Mouse (Mus musculus): ENCODE data around the gene Gm20388.
A peak's percentile ranks its signal among the peaks of the same experiment; 100 is the strongest.

The Gm20388 gene

DNA sequence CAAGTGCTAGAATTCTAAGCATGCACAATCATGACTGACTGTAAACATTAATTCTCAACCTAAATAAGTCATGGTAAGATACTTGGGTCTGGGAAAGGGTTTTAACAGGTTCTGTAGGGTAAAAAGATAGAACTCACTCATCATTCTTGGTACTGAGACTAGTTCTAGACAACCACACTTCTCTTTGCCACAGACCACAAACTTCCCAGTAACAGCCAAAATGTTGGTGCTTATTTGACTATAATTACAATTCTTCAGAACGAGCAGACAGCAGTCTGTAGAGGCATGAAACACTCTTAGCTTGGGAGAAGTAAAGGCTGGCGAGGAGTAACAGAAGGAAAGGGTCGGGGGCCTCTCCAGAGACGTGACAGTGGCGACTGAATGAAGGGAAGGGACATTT, 3051.4 kb downstream of the Gm20388 start:
- no peak for DNase-seq (ENCODE audit: low read depth in 2 of 2, low spot score in 2 of 2)

DNA sequence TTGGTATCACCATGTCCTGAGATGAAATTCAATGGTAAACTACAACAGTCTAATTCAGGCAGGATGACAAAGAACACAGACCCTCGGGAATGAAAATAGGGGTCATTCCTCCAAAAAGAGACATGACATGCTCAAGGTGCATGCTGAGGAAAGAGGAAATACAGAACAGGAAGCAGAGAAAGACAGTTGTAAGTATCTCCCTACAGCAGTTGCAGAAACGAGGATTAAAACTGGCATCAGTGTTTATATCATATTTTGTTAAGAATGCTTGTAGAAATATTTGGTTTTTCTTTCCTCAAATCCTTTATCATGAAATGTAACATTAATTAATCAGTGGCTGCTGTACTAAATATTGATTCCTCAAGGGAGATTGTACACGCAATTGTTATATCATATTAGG, 3056.0 kb downstream of the Gm20388 start:
- DNase-seq (ENCODE audit: low read depth in 2 of 2, low spot score in 2 of 2) = no peak

DNA sequence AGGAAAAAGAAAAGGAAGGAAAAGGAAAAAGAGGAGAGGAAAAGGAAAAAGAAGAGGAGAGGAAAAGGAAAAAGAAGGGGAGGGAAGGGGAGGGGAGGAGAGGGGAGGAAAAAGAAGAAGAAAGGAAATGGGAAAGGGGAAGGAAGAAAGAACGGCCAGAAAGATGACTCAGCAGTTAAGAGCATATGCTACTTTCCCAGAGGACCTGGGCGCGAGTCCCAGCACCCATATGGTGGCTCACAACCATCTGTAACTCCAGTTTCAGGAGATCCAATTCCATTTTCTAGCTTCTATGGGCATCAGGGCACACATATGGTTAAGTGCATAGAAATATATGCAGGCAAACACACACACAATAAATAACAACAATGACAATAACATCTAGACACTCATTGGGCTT, 3057.5 kb downstream of the Gm20388 start:
- DNase-seq (ENCODE audit: low read depth in 2 of 2, low spot score in 2 of 2) = no peak

DNA sequence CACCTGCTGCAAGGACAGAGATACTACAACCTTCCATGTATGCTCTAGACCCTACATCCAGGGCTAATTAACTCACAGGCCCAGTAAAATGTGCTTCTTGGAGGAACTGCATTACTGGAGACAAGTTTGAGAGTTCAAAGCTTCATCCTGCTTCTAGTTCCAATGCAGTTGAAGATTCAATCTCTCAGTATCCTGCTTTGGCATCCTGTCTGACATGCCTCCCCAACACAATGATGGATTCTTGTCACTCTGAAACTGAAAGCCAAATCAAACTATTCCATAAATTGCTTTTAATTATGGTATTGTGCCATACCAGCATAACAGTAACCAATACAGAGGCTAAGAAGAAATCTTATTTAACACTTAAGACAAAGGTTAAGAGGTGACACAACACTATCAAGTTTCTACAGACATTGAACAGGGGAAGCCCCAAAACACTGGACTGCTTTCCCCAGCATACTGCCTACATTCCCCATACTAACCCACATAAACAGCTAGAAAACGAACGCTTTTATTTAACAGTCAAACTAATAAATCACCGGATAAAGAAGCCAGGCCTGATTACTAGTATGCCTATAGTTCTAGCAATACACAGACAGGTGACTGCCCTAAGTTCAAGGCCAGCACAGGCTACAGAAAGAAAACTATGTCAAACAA, 3059.5 kb downstream of the Gm20388 start:
- no peak for DNase-seq (ENCODE audit: low read depth in 2 of 2, low spot score in 2 of 2)

DNA sequence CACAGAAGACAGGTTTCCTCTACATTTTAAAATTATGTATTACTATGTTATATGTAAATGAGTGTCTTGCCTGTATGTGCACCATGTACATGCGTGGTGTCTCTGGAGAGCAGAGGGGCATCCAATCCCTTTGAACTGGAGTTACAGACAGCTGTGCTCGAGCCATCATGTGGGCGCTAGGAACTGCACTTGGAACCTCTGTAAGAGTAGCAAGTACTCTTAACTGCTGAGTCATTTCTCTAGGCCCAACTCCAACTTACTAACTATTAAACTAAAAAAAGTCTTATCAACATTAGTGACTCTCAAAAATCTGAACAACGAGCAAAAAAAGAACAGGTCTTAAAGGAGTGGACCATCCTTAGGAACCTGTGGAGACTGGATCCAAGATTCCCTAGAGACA, 3065.4 kb downstream of the Gm20388 start:
- DNase-seq (ENCODE audit: low read depth in 2 of 2, low spot score in 2 of 2) = no peak

DNA sequence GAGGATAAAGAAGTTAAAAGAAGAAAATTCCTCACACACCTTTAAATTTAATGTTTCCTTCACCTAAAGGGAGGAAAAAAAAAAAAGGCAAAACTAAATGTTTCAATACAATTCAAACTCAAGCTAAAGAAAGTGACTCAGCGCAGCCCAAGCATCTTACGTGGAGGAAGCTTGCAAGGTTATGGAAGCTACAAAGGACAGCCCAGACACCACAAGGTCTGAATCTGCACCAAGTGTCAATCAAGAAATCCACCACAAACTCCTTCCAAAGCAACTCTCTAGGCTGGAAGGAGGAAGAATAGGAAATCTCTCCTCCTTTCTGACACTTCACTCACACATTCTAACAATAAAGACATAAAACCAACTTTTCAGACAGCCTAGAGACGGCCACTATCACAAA, 3068.8 kb downstream of the Gm20388 start:
- DNase-seq (ENCODE audit: low read depth in 2 of 2, low spot score in 2 of 2) = no peak

DNA sequence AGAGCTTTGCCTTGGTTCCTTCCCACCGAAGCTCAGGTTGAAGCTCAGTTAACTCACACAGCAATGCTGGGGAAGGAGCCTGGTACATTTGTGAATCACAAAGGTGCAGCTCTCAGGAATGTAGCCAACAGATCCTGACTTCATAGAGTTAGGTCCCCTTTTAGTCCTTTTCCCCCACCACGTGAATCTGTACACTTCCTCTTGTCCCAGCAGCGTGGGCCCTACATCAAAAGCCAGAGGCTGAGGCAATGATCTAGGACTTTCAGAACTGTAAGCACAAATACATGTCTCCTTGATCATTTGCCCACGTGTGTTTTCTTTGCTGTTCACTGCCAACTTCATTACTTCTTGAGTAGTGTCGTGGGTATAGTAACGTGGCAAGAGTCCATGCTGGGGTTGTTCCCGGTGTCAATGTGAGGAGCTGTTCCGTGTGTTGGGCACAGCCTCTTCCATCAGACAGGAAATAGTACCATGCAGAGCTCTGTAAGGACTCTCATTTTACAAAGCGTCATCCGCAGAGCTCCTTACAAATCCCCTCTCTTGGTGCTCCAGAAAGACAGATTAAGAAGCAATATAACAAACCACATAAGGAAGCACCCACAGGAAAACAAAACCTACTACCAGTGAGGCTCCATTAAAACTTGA, 3069.3 kb downstream of the Gm20388 start:
- DNase-seq (ENCODE audit: low read depth in 2 of 2, low spot score in 2 of 2) = no peak

DNA sequence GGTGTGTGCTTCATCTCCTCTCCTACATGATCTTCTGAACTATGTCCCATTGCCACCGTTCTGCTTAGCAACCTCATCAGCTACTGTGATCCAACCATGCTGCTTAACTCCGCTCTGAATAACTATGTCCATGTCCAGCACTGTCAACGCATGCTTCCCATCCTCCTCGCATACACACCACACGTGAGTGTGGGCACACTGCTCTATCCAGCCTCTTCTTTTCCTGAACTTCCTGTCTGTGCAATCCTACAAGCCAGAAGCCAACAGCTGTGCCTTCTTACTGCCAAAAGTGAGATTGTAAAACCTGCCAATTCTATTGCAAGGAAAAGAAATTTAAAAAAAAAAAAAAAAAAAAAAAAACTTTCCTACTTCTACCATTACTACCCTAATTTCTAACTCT, 3071.0 kb downstream of the Gm20388 start:
- DNase-seq (ENCODE audit: low read depth in 2 of 2, low spot score in 2 of 2) = no peak

DNA sequence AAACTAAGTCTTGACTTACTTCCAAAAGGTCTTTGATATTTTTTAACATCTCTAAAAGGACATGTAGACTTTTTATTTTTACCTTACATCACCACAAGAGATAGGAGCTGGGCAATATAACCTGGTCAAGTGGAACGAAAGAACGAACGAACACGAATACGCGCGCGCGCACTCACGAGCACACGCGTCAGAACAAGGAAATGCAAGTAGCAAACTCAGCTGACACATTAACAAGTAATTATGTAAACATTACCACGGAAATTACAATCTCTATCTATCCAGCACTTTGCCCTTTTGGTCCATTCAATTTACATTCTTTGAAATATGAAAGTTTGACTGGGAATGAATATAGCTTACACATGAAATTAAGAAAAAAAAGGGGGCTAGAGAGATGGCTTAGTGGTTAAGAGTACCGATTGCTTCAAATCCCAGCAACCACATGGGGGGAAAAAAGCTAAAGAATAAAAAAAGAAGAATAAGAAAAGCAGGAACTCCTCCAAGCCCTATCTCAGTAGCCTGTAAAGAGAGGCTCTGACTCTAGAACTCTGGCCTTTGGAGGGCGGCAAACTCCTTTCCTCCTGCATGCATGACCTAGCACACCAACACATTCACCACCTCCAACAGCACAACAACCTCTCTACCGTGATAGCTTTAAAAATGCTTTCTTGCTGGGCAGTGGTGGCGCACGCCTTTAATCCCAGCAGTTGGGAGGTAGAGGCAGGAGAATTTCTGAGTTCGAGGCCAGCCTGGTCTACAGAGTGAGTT, 3072.7 kb downstream of the Gm20388 start:
- peak in 1 of 2 experiments; percentile 40 for DNase-seq (ENCODE audit: low read depth in 2 of 2, low spot score in 2 of 2)

DNA sequence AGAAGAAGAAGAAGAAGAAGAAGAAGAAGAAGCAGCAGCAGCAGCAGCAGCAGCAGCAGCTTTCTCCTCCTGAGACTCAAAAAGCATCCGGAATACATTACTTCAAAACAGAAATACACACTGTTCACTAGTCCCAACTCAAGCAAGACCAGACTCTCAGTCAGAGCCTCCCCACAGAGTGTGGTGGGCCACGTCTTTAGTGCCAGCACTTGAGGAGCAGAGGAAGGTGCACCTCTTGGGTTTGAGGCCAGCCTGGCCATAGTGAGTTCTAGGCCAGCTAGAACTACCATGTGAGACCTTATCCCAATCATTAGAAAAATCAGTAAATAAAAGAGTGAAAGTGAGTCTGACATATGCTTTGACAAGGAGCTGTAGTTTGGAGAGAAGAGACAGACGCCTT, 3073.5 kb downstream of the Gm20388 start:
- DNase-seq (ENCODE audit: low read depth in 2 of 2, low spot score in 2 of 2) = no peak

DNA sequence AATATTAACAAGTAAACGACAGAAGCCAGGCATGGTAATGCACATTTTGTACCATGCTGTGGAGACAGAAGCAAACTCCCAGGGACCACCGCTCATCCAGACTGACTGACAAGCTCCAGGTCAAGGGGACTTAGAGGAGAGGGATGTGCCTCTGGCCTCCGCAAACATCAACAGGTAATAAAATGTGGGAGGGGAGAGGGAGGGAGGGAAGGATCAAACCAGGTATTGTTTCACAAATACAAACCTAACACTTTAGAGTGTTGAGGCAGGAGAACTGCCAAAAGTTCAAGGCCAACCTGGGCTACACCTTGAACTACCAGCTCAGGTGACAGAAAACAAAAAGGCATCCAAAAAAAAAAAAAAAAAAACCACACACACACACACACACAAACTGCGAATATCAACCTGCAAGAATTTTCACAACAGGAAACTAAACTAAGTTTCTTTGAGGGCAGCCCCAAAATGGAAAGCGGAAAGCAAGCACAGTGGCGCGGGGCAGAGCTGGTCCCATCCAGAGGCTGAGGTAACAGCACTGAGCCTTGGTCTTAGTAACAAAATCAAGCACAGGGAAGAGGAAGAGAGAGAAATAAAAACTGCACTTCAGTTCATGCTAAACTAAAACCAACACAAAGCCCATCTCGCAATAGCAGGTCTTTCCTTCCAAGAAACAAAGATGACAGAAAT, 3076.0 kb downstream of the Gm20388 start:
- DNase-seq (ENCODE audit: low read depth in 2 of 2, low spot score in 2 of 2) = peak in 1 of 2 experiments; percentile 56

DNA sequence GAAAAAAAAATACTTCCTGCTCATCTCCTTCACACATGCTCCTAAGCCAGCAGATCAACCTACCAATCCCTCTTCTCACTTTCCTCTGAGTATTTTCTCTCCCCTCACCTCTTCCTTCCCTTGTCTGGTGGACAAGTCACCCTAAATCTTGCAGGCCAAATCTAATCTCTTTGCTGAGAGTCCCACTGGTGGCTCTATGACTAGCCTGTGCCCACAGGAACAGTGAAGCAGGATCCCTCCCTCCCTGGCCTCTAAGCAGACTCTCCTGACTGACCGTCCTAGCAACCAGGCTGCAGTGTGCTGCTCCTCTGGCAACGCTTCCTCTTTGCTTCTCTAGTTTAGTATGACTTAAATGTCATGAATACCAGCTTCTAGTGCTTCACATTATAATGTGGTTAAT, 3076.6 kb downstream of the Gm20388 start:
- DNase-seq (ENCODE audit: low read depth in 2 of 2, low spot score in 2 of 2) = no peak

DNA sequence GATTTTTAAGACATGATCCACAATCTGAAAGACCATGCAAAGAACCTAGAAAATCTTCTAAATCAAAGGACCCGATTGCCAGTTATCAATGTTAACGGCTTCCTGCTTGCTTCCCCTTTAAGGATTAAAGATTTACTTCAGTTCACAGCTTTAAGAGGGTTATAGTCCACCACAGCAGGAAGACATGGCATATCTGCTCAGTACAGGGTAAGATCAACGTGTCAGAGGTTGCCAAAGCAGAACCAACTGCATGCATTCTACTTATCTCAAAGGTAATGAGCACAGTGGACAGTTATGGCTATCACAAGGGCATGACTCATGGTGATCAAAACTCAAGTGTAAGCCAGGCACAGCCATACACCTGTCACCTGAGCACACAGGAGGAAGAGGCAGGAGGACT, 3078.3 kb downstream of the Gm20388 start:
- DNase-seq (ENCODE audit: low read depth in 2 of 2, low spot score in 2 of 2) = peak in 1 of 2 experiments; percentile 31

DNA sequence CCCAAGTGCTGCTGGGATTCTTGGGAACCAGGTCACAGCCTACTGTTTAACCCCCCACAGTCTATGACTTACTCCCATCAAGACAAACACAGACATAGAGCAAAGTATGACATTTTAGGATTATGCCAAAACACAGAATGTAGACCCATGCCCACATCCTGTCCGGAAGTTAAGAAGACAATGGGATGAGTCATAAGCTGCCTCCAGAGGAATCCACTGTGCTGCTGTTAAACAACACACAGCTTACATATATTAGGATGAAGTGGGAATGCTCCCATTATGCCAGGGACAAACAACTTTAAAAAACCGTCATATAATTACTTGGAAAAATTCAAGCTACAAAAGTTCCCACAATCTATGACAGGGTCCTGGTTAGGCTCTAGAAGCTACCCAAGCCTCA, 3079.3 kb downstream of the Gm20388 start:
- peak; percentile 21 to 42 for DNase-seq (ENCODE audit: low read depth in 2 of 2, low spot score in 2 of 2)

DNA sequence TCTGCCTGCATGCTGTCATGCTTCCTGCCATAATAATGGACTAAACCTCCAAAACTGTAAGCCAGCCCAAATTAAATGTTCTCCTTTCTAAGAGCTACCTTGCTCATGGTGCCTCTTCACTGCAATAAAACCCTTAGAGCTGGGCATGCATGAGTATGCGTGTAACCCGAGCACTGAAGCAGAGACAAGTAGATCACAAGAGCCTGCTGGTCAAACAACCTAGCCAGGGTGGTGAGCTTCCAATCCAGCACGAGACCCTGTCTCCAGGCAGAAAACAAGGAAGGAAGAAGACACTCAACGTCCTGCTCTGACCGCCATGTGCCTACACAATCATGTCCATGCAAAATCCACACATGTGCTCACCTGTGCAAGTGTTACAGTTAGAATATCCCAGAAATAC, 3080.7 kb downstream of the Gm20388 start:
- DNase-seq (ENCODE audit: low read depth in 2 of 2, low spot score in 2 of 2) = no peak

DNA sequence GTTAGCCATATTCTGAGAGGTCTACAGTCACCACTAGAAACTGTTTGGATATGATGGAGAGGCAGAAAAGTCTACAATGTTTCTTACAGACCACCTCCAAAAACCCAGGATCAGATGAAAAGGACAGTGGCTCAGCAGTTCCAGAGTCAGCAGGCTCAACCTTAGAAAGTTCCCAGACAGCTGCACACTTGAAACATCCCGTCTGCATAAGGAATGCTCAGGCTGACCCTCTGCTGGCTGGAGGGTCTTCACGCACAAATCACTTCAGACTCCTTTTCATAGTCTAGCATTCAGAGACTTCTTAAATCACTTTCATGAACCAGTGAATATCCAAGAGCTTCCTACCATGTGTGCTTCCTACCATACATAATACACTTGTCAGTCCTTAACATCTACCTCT, 3081.7 kb downstream of the Gm20388 start:
- no peak for DNase-seq (ENCODE audit: low read depth in 2 of 2, low spot score in 2 of 2)

DNA sequence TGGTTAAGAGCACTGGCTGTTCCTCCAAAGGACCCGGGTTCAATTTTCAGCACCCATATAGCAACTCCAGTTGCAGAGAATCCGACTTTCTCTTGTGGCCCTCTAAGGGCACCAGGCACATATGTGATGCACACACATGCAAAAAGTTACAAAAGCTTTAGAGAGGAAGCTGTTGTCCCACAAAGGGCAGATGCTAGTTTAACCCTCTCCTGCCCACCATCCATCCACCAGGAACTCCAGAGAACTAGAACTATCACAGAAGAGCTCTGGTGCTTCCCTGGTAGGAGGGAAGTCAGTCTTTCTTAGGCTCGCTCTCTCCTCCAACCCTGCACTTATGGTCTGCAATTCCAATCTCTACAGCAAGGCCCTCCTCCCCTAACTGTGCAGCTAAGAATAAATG, 3082.4 kb downstream of the Gm20388 start:
- DNase-seq (ENCODE audit: low read depth in 2 of 2, low spot score in 2 of 2) = no peak

DNA sequence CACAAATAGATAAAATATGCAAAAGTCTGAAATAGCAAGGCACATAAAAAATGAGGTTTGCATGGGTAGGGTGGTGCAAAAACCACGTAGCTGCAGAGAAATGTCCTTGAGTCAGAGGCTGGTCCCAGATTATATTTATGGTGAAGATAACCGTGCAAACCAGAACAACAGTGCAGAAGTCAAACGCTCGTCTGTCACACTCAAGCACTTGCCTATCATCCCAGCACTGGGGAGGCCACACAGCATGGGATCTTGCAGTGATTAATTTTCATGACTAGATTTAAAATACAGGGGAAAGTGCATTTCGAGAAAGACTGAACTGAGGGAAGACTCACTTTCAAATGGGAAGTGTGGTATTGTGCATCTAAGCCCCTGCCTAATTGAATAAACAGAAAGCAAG, 3083.1 kb downstream of the Gm20388 start:
- no peak for DNase-seq (ENCODE audit: low read depth in 2 of 2, low spot score in 2 of 2)

DNA sequence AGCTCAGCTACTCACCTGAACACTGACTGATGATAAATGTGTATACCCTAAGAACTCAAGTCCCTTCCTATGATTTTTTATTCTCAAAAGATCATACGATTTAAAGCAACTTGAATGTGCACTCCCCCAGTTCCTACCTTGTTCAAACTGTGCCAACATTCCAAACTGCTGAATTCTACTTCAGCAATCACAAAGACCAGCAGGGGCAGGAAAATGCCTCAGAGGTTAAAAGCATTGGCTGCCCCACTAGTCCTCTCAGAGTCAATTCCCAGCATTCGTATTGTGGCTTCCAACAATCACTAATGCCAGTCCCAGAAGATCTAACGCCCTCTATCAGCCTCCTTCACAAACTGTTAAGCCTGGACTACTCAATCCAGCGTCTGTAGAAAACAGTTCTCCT, 3087.3 kb downstream of the Gm20388 start:
- no peak for DNase-seq (ENCODE audit: low read depth in 2 of 2, low spot score in 2 of 2)

DNA sequence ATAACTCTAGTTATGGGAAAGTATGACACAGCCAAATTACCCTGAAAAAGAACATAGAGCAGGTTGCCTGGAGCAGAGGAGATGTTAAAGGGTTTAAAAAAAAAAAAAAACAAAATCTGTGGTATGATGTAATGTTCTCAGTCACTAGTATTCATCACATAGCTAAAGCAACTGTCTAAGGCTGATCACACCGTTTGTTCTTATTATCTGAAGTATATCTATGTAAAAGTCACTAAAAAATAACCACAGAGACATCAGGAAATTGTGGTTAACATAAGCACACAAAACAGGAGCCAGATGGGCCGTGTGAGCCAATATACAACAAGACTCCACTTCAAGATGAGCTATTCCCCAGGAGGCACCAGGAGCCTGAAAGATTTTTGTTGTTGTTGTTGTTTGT, 3089.7 kb downstream of the Gm20388 start:
- DNase-seq (ENCODE audit: low read depth in 2 of 2, low spot score in 2 of 2) = peak in 1 of 2 experiments; percentile 39

DNA sequence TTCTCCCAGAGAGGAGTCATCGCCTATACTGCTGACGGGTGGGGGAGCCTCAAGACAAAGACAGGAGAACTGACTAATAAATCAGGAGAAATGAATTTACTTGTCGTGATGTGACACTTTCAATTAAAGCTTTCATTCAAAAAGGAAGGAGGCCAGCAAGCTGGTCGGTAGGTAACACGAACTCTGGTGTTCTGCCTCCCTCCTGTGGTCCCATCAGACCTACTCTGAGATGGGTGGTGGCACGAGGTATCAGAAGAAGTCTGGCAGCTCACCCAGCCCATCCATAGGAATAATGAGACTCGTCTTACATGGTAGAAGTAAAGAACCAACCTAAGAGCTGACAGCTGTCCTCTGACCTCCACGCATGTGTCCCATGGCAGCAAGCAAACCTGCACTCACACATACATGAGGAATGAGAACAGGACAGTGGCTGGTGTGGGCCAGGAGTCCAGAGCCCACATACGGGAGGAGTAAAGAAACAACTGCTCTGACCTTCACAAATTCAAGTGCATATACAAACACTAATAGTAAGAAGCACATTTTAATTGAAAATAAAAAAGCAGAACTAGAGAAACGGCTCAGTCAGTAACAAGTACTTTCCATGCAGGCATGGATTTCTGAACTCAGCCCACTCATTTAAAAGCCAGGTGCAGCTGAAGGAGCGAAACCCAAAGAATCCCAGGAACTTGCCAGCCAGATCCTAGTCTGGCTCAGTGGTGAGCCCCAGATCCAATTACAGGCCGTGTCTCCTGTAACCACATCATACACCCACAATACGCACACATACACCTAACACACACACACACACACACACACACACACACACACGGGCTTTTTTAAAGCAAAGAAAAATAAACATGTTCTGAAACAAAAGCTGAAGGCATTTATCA, 3093.6 kb downstream of the Gm20388 start:
- DNase-seq (ENCODE audit: low read depth in 2 of 2, low spot score in 2 of 2) = peak in 1 of 2 experiments; percentile 36
